Mouse (Mus musculus) kidney, postnatal 10 days (tissue): ENCODE measurements around the gene Ctxn1.

Source experiments
- DNase-seq: peaks from one replicate; pipeline ENCODE4 v3.0.0; 2021; ENCODE audit warnings: mixed read lengths

Ctxn1 gene

GRCm38 (mm10) chr8:4259125-4259804 lies at the start of gene Ctxn1:
Gene Ctxn1, minus strand, starts transcription at chr8:4259274.
- DNase-seq: peak; percentile 98

GRCm38 (mm10) chr8:4305838-4306237 lies 46.8 kb upstream of the Ctxn1 start:
- no peak for DNase-seq

GRCm38 (mm10) chr8:4304124-4304547 lies 45.1 kb upstream of the Ctxn1 start:
- no peak for DNase-seq

- no peak for DNase-seq
Measured at GRCm38 (mm10) chr8:4297822-4298221, 38.7 kb upstream of the Ctxn1 start.

GRCm38 (mm10) chr8:4292738-4293137 lies 33.7 kb upstream of the Ctxn1 start:
- DNase-seq: no peak

GRCm38 (mm10) chr8:4276111-4276465 lies 17.0 kb upstream of the Ctxn1 start:
- DNase-seq: no peak

GRCm38 (mm10) chr8:4275275-4276110 lies 16.4 kb upstream of the Ctxn1 start, which contains the start of gene Timm44:
Gene Timm44, minus strand, starts transcription at chr8:4275913.
- DNase-seq: peak; percentile 98

GRCm38 (mm10) chr8:4269609-4270008 lies 10.5 kb upstream of the Ctxn1 start:
- DNase-seq: no peak

GRCm38 (mm10) chr8:4267627-4268026 lies 8.6 kb upstream of the Ctxn1 start:
- DNase-seq: peak; percentile 47

- peak; percentile 4 for DNase-seq
Measured at GRCm38 (mm10) chr8:4265160-4265914, 6.3 kb upstream of the Ctxn1 start.

GRCm38 (mm10) chr8:4263105-4263791 lies 4.2 kb upstream of the Ctxn1 start:
- peak; percentile 3 for DNase-seq

- peak; percentile 9 for DNase-seq
Measured at GRCm38 (mm10) chr8:4259805-4260170, 714 bp upstream of the Ctxn1 start.

GRCm38 (mm10) chr8:4258678-4259077 lies 396 bp downstream of the Ctxn1 start:
- DNase-seq: no peak

GRCm38 (mm10) chr8:4258233-4258632 lies 841 bp downstream of the Ctxn1 start:
- DNase-seq: peak; percentile 87

- no peak for DNase-seq
Measured at GRCm38 (mm10) chr8:4257350-4257749, 1.7 kb downstream of the Ctxn1 start.

GRCm38 (mm10) chr8:4256911-4257310 lies 2.2 kb downstream of the Ctxn1 start:
- DNase-seq: peak; percentile 12

- DNase-seq: peak; percentile 4
Measured at GRCm38 (mm10) chr8:4255471-4255870, 3.6 kb downstream of the Ctxn1 start.

GRCm38 (mm10) chr8:4254001-4254400 lies 5.1 kb downstream of the Ctxn1 start:
- DNase-seq: peak; percentile 81

- DNase-seq: peak; percentile 99
Measured at GRCm38 (mm10) chr8:4252934-4253841, 5.9 kb downstream of the Ctxn1 start, which contains the start of gene Snapc2. Gene Snapc2, plus strand, starts transcription at chr8:4253080.

- no peak for DNase-seq
Measured at GRCm38 (mm10) chr8:4252116-4252760, 6.8 kb downstream of the Ctxn1 start.
